Mouse (Mus musculus): ENCODE data around the gene Fto.

Gene Fto

GRCm38 (mm10) chr8:91304481-91305386 lies 8.6 kb upstream of the Fto start:
- Histone ChIP-seq H3K4me1 (replicated peaks; ENCODE audit: low read depth, low read length) (no peaks in the 10 kb centered on the region), H3K27me3 (ENCODE audit: insufficient read depth, low read length) (no peaks in the 10 kb centered on the region), H3K36me3 (ENCODE audit: insufficient read depth, low read length) (peaks cover 5% of the 10 kb centered on the region; the same call in 1 of the 2 replicates), H3K9me3 (ENCODE audit: low read length) (no peaks in the 10 kb centered on the region), H3K4me3 (replicated peaks; ENCODE audit: low read length) (no peak overlapping the region)
- TF ChIP-seq NANOG (IDR thresholded peaks at IDR 0.05; ENCODE audit: borderline replicate concordance, low read length) (no peak), CTCF (conservative IDR thresholded peaks at IDR 0.05; ENCODE audit: low read length) (peak; percentile 24; the same call in 1 of the 2 replicates), POU5F1 (IDR thresholded peaks at IDR 0.05; ENCODE audit: borderline replicate concordance, low read length) (no peak)

DNA sequence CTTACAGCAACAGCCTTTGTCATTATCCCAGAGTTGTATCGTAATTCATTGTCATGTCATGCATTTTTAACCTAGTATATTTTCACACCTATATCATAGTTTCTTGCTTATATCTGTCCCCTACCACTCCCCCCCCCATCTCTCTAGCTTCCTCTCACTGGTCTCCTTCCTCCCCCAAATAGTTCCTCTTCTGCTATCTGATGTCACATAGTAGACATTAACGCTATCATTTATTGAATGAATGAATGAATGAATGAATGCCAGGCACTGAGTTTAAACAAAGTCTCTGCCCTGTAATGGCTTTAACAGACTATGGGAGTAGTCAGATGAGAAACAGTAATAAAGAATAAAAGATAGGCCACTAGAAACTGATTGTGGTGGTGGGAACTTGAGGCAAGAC lies 983 bp upstream of the Fto start:
- Histone ChIP-seq H3K4me1 (replicated peaks; ENCODE audit: low read depth, low read length) (peaks cover 15% of the 10 kb centered on the region), H3K27me3 (ENCODE audit: insufficient read depth, low read length) (no peaks in the 10 kb centered on the region), H3K36me3 (ENCODE audit: insufficient read depth, low read length) (no peaks in the 10 kb centered on the region), H3K4me3 (replicated peaks; ENCODE audit: low read length) (peak overlapping the region; percentile 79; the same call in 1 of the 2 replicates), H3K9me3 (ENCODE audit: low read length) (no peaks in the 10 kb centered on the region)
- TF ChIP-seq NANOG (IDR thresholded peaks at IDR 0.05; ENCODE audit: borderline replicate concordance, low read length), result no peak
- no peak for TF ChIP-seq POU5F1 (IDR thresholded peaks at IDR 0.05; ENCODE audit: borderline replicate concordance, low read length)
- TF ChIP-seq CTCF (conservative IDR thresholded peaks at IDR 0.05; ENCODE audit: low read length), result no peak

DNA sequence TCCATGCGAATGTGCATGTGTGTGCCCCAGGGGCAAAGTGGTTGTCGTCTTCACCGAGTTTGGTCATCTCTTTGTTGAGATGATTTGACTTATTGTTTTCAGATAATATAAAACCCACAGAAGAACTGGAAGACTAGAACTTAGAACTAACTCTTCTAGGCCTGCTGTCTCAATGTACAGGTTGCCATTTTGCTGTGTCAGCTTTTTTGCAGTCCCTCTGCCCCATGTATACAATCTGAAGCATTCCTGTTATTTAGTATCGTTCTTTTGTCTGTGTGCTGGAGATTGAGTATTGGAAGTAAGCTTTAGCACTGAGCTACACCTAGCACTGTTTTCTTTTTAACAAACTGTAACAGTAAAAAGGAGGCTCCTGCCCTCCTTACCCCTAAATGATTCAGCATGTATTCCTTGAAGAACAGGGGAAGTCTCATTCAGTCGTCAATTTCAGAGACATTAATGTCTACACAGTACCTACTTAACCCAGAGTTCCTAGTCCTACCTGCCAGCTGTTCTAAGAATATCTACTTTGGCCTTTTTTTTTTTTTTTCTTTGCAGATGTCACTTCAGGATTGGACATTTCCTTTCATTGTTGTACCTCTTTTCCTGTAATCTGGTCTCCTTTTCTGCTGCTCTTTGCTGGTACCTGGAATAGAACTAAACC lies 4.4 kb downstream of the Fto start:
- no peak overlapping the region for H3K4me3 ChIP-seq (replicated peaks; ENCODE audit: low read length)
- no peak for TF ChIP-seq POU5F1 (IDR thresholded peaks at IDR 0.05; ENCODE audit: borderline replicate concordance, low read length)
- no peak for TF ChIP-seq NANOG (IDR thresholded peaks at IDR 0.05; ENCODE audit: borderline replicate concordance, low read length)
- no peak for TF ChIP-seq CTCF (conservative IDR thresholded peaks at IDR 0.05; ENCODE audit: low read length)
- peaks cover 13% of the 10 kb centered on the region for H3K4me1 ChIP-seq (replicated peaks; ENCODE audit: low read depth, low read length)
- H3K36me3 ChIP-seq (ENCODE audit: insufficient read depth, low read length), result no peaks in the 10 kb centered on the region
- H3K27me3 ChIP-seq (ENCODE audit: insufficient read depth, low read length), result no peaks in the 10 kb centered on the region
- H3K9me3 ChIP-seq (ENCODE audit: low read length), result no peaks in the 10 kb centered on the region

GRCm38 (mm10) chr8:91318938-91319729 lies 5.8 kb downstream of the Fto start:
- Histone ChIP-seq H3K4me1 (replicated peaks; ENCODE audit: low read depth, low read length) (peaks cover 13% of the 10 kb centered on the region), H3K27me3 (ENCODE audit: insufficient read depth, low read length) (no peaks in the 10 kb centered on the region), H3K36me3 (ENCODE audit: insufficient read depth, low read length) (no peaks in the 10 kb centered on the region), H3K4me3 (replicated peaks; ENCODE audit: low read length) (no peak overlapping the region), H3K9me3 (ENCODE audit: low read length) (no peaks in the 10 kb centered on the region)
- TF ChIP-seq CTCF (conservative IDR thresholded peaks at IDR 0.05; ENCODE audit: low read length) (no peak), POU5F1 (IDR thresholded peaks at IDR 0.05; ENCODE audit: borderline replicate concordance, low read length) (no peak), NANOG (IDR thresholded peaks at IDR 0.05; ENCODE audit: borderline replicate concordance, low read length) (no peak)

DNA sequence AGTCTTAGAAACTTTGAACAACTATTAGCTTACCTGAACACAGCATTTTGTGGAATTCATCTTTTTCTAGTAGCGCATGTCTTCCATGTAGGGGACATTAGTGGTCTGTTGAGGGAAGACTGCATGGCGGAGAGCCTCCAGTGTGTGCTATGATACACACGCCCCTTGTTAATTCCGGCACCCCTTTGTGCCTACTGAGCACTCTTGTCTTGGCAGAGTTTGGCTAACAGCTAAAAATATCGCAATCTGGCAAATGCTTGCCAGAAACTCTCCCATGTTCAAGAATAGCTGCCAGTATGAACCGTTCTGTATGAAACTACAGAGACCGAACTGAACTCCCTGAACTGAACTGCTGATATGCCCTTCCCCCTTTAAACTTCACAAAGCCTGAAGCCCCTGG lies 10.2 kb downstream of the Fto start:
- Histone ChIP-seq H3K4me1 (replicated peaks; ENCODE audit: low read depth, low read length) (peaks cover 31% of the 10 kb centered on the region), H3K36me3 (ENCODE audit: insufficient read depth, low read length) (no peaks in the 10 kb centered on the region), H3K27me3 (ENCODE audit: insufficient read depth, low read length) (no peaks in the 10 kb centered on the region), H3K9me3 (ENCODE audit: low read length) (no peaks in the 10 kb centered on the region), H3K4me3 (replicated peaks; ENCODE audit: low read length) (no peak overlapping the region)
- TF ChIP-seq POU5F1 (IDR thresholded peaks at IDR 0.05; ENCODE audit: borderline replicate concordance, low read length) (no peak), CTCF (conservative IDR thresholded peaks at IDR 0.05; ENCODE audit: low read length) (no peak), NANOG (IDR thresholded peaks at IDR 0.05; ENCODE audit: borderline replicate concordance, low read length) (no peak)

DNA sequence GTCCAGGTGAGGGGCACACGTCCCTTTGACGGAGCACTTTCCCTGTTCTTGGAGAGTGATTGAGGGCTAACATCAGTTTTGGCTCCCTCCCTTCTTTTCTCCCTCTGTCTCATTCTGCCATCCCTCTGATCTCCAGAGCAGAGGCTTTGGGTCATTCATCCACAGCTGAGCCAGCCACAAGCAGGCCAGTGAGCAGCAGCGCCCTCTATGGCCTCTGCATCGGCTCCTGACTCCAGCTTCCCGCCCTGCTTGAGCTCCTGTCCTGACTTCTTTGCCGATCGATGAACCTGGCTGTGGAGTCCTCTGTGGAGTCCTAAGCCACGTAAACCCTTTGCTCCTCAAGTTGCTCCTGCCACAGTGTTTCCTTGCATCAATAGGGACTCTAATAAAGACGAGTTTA lies 10.9 kb downstream of the Fto start:
- Histone ChIP-seq H3K9me3 (ENCODE audit: low read length) (no peaks in the 10 kb centered on the region), H3K4me1 (replicated peaks; ENCODE audit: low read depth, low read length) (peaks cover 39% of the 10 kb centered on the region), H3K27me3 (ENCODE audit: insufficient read depth, low read length) (no peaks in the 10 kb centered on the region), H3K36me3 (ENCODE audit: insufficient read depth, low read length) (no peaks in the 10 kb centered on the region), H3K4me3 (replicated peaks; ENCODE audit: low read length) (no peak overlapping the region)
- 0 out of 2 replicates have a peak, but pooled peaks have one; percentile 19 for TF ChIP-seq CTCF (conservative IDR thresholded peaks at IDR 0.05; ENCODE audit: low read length)
- no peak for TF ChIP-seq POU5F1 (IDR thresholded peaks at IDR 0.05; ENCODE audit: borderline replicate concordance, low read length)

DNA sequence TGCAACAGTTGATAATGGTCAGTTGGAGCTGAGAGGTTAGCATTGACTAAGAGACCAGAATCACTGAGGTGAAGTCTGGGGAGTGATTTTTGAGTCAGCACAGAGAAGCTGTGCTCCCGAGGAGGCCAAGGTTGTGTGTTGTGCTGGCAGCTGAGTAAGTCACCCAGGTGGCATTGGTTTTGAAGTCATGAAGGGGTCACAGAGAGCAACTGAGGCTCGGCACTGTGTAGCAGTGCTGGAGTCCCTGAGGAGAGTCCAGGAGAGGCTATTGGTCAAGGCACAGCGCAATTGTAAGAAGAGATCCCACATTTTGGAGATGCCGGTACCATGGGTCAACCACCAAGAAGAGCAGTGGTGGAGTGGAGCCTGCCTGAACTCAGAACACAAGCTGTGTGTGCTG lies 11.6 kb downstream of the Fto start:
- H3K4me3 ChIP-seq (replicated peaks; ENCODE audit: low read length), result no peak overlapping the region
- H3K9me3 ChIP-seq (ENCODE audit: low read length), result no peaks in the 10 kb centered on the region
- no peak for TF ChIP-seq POU5F1 (IDR thresholded peaks at IDR 0.05; ENCODE audit: borderline replicate concordance, low read length)
- no peak for TF ChIP-seq NANOG (IDR thresholded peaks at IDR 0.05; ENCODE audit: borderline replicate concordance, low read length)
- no peak for TF ChIP-seq CTCF (conservative IDR thresholded peaks at IDR 0.05; ENCODE audit: low read length)
- H3K27me3 ChIP-seq (ENCODE audit: insufficient read depth, low read length), result no peaks in the 10 kb centered on the region
- H3K4me1 ChIP-seq (replicated peaks; ENCODE audit: low read depth, low read length), result peaks cover 45% of the 10 kb centered on the region
- no peaks in the 10 kb centered on the region for H3K36me3 ChIP-seq (ENCODE audit: insufficient read depth, low read length)

GRCm38 (mm10) chr8:91326018-91326417 lies 12.7 kb downstream of the Fto start:
- Histone ChIP-seq H3K27me3 (ENCODE audit: insufficient read depth, low read length) (no peaks in the 10 kb centered on the region), H3K4me3 (replicated peaks; ENCODE audit: low read length) (no peak overlapping the region), H3K9me3 (ENCODE audit: low read length) (no peaks in the 10 kb centered on the region), H3K4me1 (replicated peaks; ENCODE audit: low read depth, low read length) (peaks cover 56% of the 10 kb centered on the region), H3K36me3 (ENCODE audit: insufficient read depth, low read length) (no peaks in the 10 kb centered on the region)
- TF ChIP-seq CTCF (conservative IDR thresholded peaks at IDR 0.05; ENCODE audit: low read length) (no peak), NANOG (IDR thresholded peaks at IDR 0.05; ENCODE audit: borderline replicate concordance, low read length) (no peak), POU5F1 (IDR thresholded peaks at IDR 0.05; ENCODE audit: borderline replicate concordance, low read length) (no peak)
